Mouse (Mus musculus): ENCODE results near the gene Scnn1a. TPM values are rescaled to one million over a fixed set of nuclear protein-coding genes. Genes with fewer than 3 reads are reported as not detected.

The Scnn1a gene
- polyA plus RNA-seq, 1 experiment = 0.20 TPM

DNA sequence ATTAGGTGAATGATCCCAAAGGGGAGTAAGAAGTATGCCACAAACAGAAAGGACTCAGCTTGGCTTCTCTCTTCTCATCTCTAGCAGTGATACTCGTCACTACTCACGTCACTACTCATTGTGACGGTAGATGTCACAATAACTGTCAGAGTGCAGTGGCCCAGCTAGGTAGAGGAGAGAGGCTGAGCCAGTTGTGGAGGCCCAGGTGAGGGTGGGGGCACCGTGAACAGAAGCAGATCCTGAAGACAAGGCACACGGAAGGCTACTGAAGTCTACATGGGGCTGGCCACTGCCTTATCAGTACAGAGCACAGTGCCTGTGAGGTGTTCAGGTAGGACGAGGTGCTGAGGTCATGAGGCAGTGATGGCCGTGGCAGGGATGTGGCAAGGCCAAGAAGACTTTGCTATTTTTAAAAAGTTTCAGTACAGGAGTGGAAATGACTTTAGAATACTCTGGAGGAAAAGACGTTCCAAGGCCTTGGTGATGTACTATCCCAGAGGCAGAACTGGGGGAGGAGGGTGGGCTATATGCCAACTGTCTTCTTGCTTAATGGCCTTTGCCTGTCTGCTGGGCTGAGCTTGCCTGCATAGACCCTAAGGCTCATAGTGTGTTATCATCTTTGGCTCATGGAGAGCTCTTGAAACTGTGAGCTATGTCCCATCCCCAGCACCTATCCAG, 31.0 kb downstream of the Scnn1a start:
- TF ChIP-seq SRF (IDR thresholded peaks at IDR 0.05; ENCODE audit: control insufficient read depth, insufficient read length, low read depth) = no peak
- no peak for TF ChIP-seq REST (IDR thresholded peaks at IDR 0.05; ENCODE audit: insufficient read depth, insufficient read length)
- no peak for TF ChIP-seq TCF12 (IDR thresholded peaks at IDR 0.05; ENCODE audit: insufficient read depth, poor library complexity, severe bottlenecking)
- no peak for TF ChIP-seq E2F4 (IDR thresholded peaks at IDR 0.05; ENCODE audit: insufficient read depth)
- TF ChIP-seq POLR2AphosphoS2 (IDR thresholded peaks at IDR 0.05; ENCODE audit: insufficient read length, low read depth) = no peak
- no peak for TF ChIP-seq TCF3 (IDR thresholded peaks at IDR 0.05; ENCODE audit: insufficient read length, low read depth)
- TF ChIP-seq MYOD1 (IDR thresholded peaks at IDR 0.05; ENCODE audit: control insufficient read depth in 1 of 3, insufficient read length in 2 of 3, low read depth in 2 of 3) = no peak
- TF ChIP-seq USF1 (IDR thresholded peaks at IDR 0.05; ENCODE audit: low read depth) = no peak
- TF ChIP-seq CEBPB (IDR thresholded peaks at IDR 0.05; ENCODE audit: insufficient read depth, poor library complexity, severe bottlenecking) = no peak
- TF ChIP-seq POLR2A (IDR thresholded peaks at IDR 0.05; ENCODE audit: insufficient read length, low read depth) = no peak
- no peak for TF ChIP-seq MYOG (IDR thresholded peaks at IDR 0.05; ENCODE audit: control insufficient read depth in 1 of 3, insufficient read depth in 1 of 3, insufficient read length in 2 of 3, low read depth in 2 of 3)
- no peak for TF ChIP-seq MAX (IDR thresholded peaks at IDR 0.05; ENCODE audit: low read depth)
- H3K36me3 ChIP-seq (ENCODE audit: control insufficient read depth, insufficient read depth) = no peaks in the 10 kb centered on the region
- peak overlapping the region; percentile 90 for H3K4me3 ChIP-seq
- peaks cover 69% of the 10 kb centered on the region for H3K79me2 ChIP-seq (ENCODE audit: control insufficient read depth, insufficient read depth)
- peak overlapping the region; percentile 93 for H3K4me2 ChIP-seq (ENCODE audit: low read depth)
- H3K27me3 ChIP-seq (ENCODE audit: control insufficient read depth, insufficient read depth, insufficient read length) = no peaks in the 10 kb centered on the region
- H3ac ChIP-seq (ENCODE audit: control insufficient read depth, insufficient read length) = no peak overlapping the region

DNA sequence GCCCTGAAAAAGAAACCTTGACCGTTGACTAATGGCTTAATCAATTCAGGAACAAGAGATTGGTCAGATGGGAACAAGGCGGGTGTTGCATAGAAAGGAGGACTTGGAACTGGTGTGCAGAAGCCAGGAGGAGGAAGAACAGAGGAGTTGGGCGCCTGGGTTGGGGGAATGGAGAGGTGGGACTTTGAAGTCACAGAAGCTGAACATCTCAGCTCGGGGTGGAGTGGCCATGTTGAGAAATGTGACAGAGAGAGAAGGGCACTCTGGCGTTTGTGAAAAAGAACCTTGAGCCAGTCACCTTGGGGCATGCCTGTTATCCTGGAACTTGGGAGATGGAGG, 31.6 kb downstream of the Scnn1a start:
- TF ChIP-seq POLR2A (IDR thresholded peaks at IDR 0.05; ENCODE audit: insufficient read length, low read depth) (no peak), REST (IDR thresholded peaks at IDR 0.05; ENCODE audit: insufficient read depth, insufficient read length) (no peak), TCF12 (IDR thresholded peaks at IDR 0.05; ENCODE audit: insufficient read depth, poor library complexity, severe bottlenecking) (no peak), MYOD1 (IDR thresholded peaks at IDR 0.05; ENCODE audit: control insufficient read depth in 1 of 3, insufficient read length in 2 of 3, low read depth in 2 of 3) (no peak), CEBPB (IDR thresholded peaks at IDR 0.05; ENCODE audit: insufficient read depth, poor library complexity, severe bottlenecking) (no peak), MYOG (IDR thresholded peaks at IDR 0.05; ENCODE audit: control insufficient read depth in 1 of 3, insufficient read depth in 1 of 3, insufficient read length in 2 of 3, low read depth in 2 of 3) (no peak)
- H3K4me2 ChIP-seq (ENCODE audit: low read depth) = peak overlapping the region; percentile 93
- H3ac ChIP-seq (ENCODE audit: control insufficient read depth, insufficient read length) = no peak overlapping the region
- H3K79me2 ChIP-seq (ENCODE audit: control insufficient read depth, insufficient read depth) = peaks cover 72% of the 10 kb centered on the region
- no peaks in the 10 kb centered on the region for H3K27me3 ChIP-seq (ENCODE audit: control insufficient read depth, insufficient read depth, insufficient read length)
- H3K36me3 ChIP-seq (ENCODE audit: control insufficient read depth, insufficient read depth) = no peaks in the 10 kb centered on the region
- H3K4me3 ChIP-seq = peak overlapping the region; percentile 90

DNA sequence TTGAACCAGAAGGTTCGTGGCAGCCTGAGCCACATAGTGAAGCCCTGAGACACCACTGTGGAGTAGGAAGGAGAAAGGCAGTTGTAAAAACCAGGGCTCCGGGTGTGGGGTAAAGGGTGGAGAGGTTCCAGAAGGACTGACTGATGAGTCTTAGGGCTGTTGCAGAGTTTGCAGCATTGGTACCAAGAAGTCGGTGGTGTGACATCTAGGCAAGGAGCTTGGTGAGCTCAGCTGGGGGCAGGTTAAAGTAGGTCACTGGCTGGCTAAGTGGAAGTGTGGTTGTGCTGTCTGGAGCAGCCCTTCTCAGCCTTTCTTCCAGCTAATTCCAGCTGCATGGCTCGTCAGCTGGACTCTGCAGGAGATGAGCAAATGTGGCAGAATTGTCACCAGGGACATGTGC, 32.4 kb downstream of the Scnn1a start:
- Histone ChIP-seq H3K27me3 (ENCODE audit: control insufficient read depth, insufficient read depth, insufficient read length) (no peaks in the 10 kb centered on the region), H3K79me2 (ENCODE audit: control insufficient read depth, insufficient read depth) (peaks cover 72% of the 10 kb centered on the region), H3K4me3 (no peak overlapping the region), H3K36me3 (ENCODE audit: control insufficient read depth, insufficient read depth) (no peaks in the 10 kb centered on the region), H3ac (ENCODE audit: control insufficient read depth, insufficient read length) (no peak overlapping the region), H3K4me2 (ENCODE audit: low read depth) (peak overlapping the region; percentile 93)
- TF ChIP-seq POLR2A (IDR thresholded peaks at IDR 0.05; ENCODE audit: insufficient read length, low read depth) (peak; percentile 13), POLR2AphosphoS2 (IDR thresholded peaks at IDR 0.05; ENCODE audit: insufficient read length, low read depth) (peak; percentile 18), MYOG (IDR thresholded peaks at IDR 0.05; ENCODE audit: control insufficient read depth in 1 of 3, insufficient read depth in 1 of 3, insufficient read length in 2 of 3, low read depth in 2 of 3) (no peak), TCF12 (IDR thresholded peaks at IDR 0.05; ENCODE audit: insufficient read depth, poor library complexity, severe bottlenecking) (no peak), MYOD1 (IDR thresholded peaks at IDR 0.05; ENCODE audit: control insufficient read depth in 1 of 3, insufficient read length in 2 of 3, low read depth in 2 of 3) (no peak), USF1 (IDR thresholded peaks at IDR 0.05; ENCODE audit: low read depth) (no peak), TCF3 (IDR thresholded peaks at IDR 0.05; ENCODE audit: insufficient read length, low read depth) (no peak), E2F4 (IDR thresholded peaks at IDR 0.05; ENCODE audit: insufficient read depth) (no peak), MAX (IDR thresholded peaks at IDR 0.05; ENCODE audit: low read depth) (no peak), REST (IDR thresholded peaks at IDR 0.05; ENCODE audit: insufficient read depth, insufficient read length) (no peak)

DNA sequence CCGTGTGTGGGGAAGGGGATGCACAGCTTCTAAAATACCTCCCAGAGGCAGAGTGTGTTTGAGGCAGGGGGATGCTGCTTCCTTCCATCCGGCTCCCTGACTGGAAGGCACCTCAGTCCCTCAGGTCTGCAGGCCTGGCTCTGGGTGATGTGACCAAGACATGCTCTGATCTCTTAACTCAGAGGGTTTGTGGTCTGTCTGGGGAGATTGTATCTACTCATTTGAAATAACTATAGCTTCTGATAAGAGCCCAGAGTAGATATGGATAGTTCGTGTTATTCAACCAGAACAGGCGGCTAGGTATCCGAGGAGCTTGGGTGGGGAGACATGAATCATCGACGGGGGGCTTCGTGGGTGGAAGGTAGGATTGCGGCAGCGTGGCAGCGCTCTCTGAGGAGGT, 32.8 kb downstream of the Scnn1a start:
- Histone ChIP-seq H3K4me2 (ENCODE audit: low read depth) (peak overlapping the region; percentile 93), H3K27me3 (ENCODE audit: control insufficient read depth, insufficient read depth, insufficient read length) (no peaks in the 10 kb centered on the region), H3ac (ENCODE audit: control insufficient read depth, insufficient read length) (no peak overlapping the region), H3K4me3 (no peak overlapping the region), H3K36me3 (ENCODE audit: control insufficient read depth, insufficient read depth) (no peaks in the 10 kb centered on the region), H3K79me2 (ENCODE audit: control insufficient read depth, insufficient read depth) (peaks cover 72% of the 10 kb centered on the region)
- TF ChIP-seq E2F4 (IDR thresholded peaks at IDR 0.05; ENCODE audit: insufficient read depth) (no peak), USF1 (IDR thresholded peaks at IDR 0.05; ENCODE audit: low read depth) (no peak), SRF (IDR thresholded peaks at IDR 0.05; ENCODE audit: control insufficient read depth, insufficient read length, low read depth) (no peak)

DNA sequence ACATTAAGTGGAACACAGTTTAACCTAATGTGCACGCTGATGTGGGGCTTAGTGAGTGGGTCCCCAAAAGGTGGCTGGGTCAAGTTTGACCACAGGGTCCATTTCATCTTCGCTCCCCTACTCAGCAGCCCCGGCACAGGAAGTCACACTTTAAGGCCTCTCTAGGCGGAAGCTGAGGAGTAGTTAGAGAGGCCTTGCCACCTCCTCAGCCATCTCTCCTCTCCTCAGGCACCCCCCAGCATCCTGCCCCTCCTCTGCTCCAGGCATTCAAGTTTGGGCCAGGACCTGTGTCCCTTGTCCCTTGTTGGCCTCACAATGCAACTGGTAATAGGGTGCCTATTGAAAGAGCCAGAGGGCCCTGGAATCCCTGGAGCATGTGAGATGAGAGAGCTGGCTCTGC, 33.2 kb downstream of the Scnn1a start:
- H3K4me2 ChIP-seq (ENCODE audit: low read depth) = peak overlapping the region; percentile 77
- peaks cover 72% of the 10 kb centered on the region for H3K79me2 ChIP-seq (ENCODE audit: control insufficient read depth, insufficient read depth)
- H3ac ChIP-seq (ENCODE audit: control insufficient read depth, insufficient read length) = no peak overlapping the region
- H3K27me3 ChIP-seq (ENCODE audit: control insufficient read depth, insufficient read depth, insufficient read length) = no peaks in the 10 kb centered on the region
- no peaks in the 10 kb centered on the region for H3K36me3 ChIP-seq (ENCODE audit: control insufficient read depth, insufficient read depth)
- H3K4me3 ChIP-seq = peak overlapping the region; percentile 1
- TF ChIP-seq SRF (IDR thresholded peaks at IDR 0.05; ENCODE audit: control insufficient read depth, insufficient read length, low read depth) (no peak), POLR2A (IDR thresholded peaks at IDR 0.05; ENCODE audit: insufficient read length, low read depth) (no peak), MAX (IDR thresholded peaks at IDR 0.05; ENCODE audit: low read depth) (no peak), USF1 (IDR thresholded peaks at IDR 0.05; ENCODE audit: low read depth) (no peak), POLR2AphosphoS2 (IDR thresholded peaks at IDR 0.05; ENCODE audit: insufficient read length, low read depth) (no peak), CEBPB (IDR thresholded peaks at IDR 0.05; ENCODE audit: insufficient read depth, poor library complexity, severe bottlenecking) (no peak), MYOG (IDR thresholded peaks at IDR 0.05; ENCODE audit: control insufficient read depth in 1 of 3, insufficient read depth in 1 of 3, insufficient read length in 2 of 3, low read depth in 2 of 3) (no peak), TCF12 (IDR thresholded peaks at IDR 0.05; ENCODE audit: insufficient read depth, poor library complexity, severe bottlenecking) (no peak), TCF3 (IDR thresholded peaks at IDR 0.05; ENCODE audit: insufficient read length, low read depth) (no peak), REST (IDR thresholded peaks at IDR 0.05; ENCODE audit: insufficient read depth, insufficient read length) (no peak), E2F4 (IDR thresholded peaks at IDR 0.05; ENCODE audit: insufficient read depth) (no peak)
